Mouse (Mus musculus): ENCODE results near the gene Tcf7l2.
A peak's percentile ranks its signal among the peaks of the same experiment; 100 is the strongest.

Tcf7l2 gene

GRCm38 (mm10) chr19:55732499-55732898 lies 9.1 kb upstream of the Tcf7l2 start:
- no peak for DNase-seq (ENCODE audit: low spot score)

- DNase-seq (ENCODE audit: low spot score), result no peak
These were observed 8.6 kb upstream of the Tcf7l2 start for GRCm38 (mm10) chr19:55732994-55733393.

GRCm38 (mm10) chr19:55736016-55736415 lies 5.6 kb upstream of the Tcf7l2 start:
- DNase-seq (ENCODE audit: low spot score), result no peak

GRCm38 (mm10) chr19:55739713-55740112 lies 1.9 kb upstream of the Tcf7l2 start:
- DNase-seq (ENCODE audit: low spot score), result no peak

GRCm38 (mm10) chr19:55740753-55741438 lies 724 bp upstream of the Tcf7l2 start:
- DNase-seq (ENCODE audit: low spot score), result no peak

GRCm38 (mm10) chr19:55742386-55743000 lies 873 bp downstream of the Tcf7l2 start:
- peak; percentile 6 for DNase-seq (ENCODE audit: low spot score)

- DNase-seq (ENCODE audit: low spot score), result no peak
These were observed 1.5 kb downstream of the Tcf7l2 start for GRCm38 (mm10) chr19:55743001-55743556.

GRCm38 (mm10) chr19:55743557-55744441 lies 2.2 kb downstream of the Tcf7l2 start:
- DNase-seq (ENCODE audit: low spot score), result no peak

- no peak for DNase-seq (ENCODE audit: low spot score)
These were observed 3.1 kb downstream of the Tcf7l2 start for GRCm38 (mm10) chr19:55744576-55745191.

- no peak for DNase-seq (ENCODE audit: low spot score)
These were observed 3.6 kb downstream of the Tcf7l2 start for GRCm38 (mm10) chr19:55745192-55745578.

- DNase-seq (ENCODE audit: low spot score), result no peak
These were observed 4.6 kb downstream of the Tcf7l2 start for GRCm38 (mm10) chr19:55746241-55746640.

- no peak for DNase-seq (ENCODE audit: low spot score)
These were observed 5.8 kb downstream of the Tcf7l2 start for GRCm38 (mm10) chr19:55747237-55747925.

- no peak for DNase-seq (ENCODE audit: low spot score)
These were observed 6.3 kb downstream of the Tcf7l2 start for GRCm38 (mm10) chr19:55747926-55748291.

GRCm38 (mm10) chr19:55748801-55749200 lies 7.2 kb downstream of the Tcf7l2 start:
- no peak for DNase-seq (ENCODE audit: low spot score)

GRCm38 (mm10) chr19:55749532-55749931 lies 7.9 kb downstream of the Tcf7l2 start:
- no peak for DNase-seq (ENCODE audit: low spot score)

- no peak for DNase-seq (ENCODE audit: low spot score)
These were observed 8.4 kb downstream of the Tcf7l2 start for GRCm38 (mm10) chr19:55750048-55750447.

GRCm38 (mm10) chr19:55750465-55750864 lies 8.8 kb downstream of the Tcf7l2 start:
- DNase-seq (ENCODE audit: low spot score), result no peak

GRCm38 (mm10) chr19:55752861-55753260 lies 11.2 kb downstream of the Tcf7l2 start:
- no peak for DNase-seq (ENCODE audit: low spot score)

GRCm38 (mm10) chr19:55754303-55754702 lies 12.7 kb downstream of the Tcf7l2 start:
- no peak for DNase-seq (ENCODE audit: low spot score)

GRCm38 (mm10) chr19:55755462-55755861 lies 13.8 kb downstream of the Tcf7l2 start:
- no peak for DNase-seq (ENCODE audit: low spot score)

GRCm38 (mm10) chr19:55756707-55757106 lies 15.1 kb downstream of the Tcf7l2 start:
- DNase-seq (ENCODE audit: low spot score), result no peak

- no peak for DNase-seq (ENCODE audit: low spot score)
These were observed 15.8 kb downstream of the Tcf7l2 start for GRCm38 (mm10) chr19:55757403-55757802.

Measured in spleen, adult 12 weeks (tissue).